Mouse (Mus musculus) frontal cortex, adult (tissue): ENCODE results near the gene Rngtt.

Experiments
- ATAC-seq: cut with Nextera tagmentation; 2 replicates; pipeline ENCODE4 v1.9.2; 2017; ENCODE audit warnings: mild to moderate bottlenecking, moderate library complexity, mixed read lengths; ENCODE audit not compliant: low TSS enrichment

The Rngtt gene

DNA sequence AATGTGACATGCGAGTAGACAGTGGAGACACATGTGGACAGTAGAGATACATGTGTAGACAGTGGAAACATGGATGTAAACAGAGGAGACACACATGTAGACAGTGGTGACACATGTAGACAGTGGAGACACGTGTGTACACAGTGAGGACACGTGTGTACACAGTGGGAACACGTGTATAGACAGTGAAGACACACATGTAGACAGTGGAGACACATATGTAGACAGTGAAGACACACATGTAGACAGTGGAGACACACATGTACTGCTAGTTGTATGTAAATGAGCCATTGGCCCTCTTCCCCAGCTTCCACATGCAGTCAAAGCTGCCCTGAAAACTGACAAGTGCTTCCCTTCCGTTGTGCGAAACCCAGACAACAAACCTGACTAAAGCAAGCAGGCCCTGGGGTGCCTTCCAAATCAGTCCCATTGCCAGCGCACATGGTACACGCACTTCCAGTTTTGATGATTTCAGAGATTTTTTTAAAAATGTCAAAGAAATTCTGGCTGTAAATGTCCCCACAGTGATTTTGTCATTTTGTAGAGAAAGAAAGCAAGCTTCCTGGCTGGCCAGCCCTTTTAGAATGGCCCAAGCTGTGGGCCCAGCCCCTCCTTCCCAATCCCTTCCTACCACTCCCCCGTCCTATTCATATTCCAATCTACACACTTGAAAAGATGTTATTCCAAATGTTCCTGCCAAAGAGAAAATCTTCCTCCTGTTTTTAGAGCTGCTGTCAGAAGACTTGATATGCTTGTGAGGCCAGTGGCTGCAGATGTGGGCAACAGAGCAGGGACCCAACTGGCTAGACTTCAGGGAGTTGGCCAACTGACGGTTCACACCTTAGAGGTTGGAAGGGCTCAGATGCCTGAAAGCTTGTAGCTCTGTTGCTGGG, 204.2 kb downstream of the Rngtt start:
- ATAC-seq: peak; percentile 80

DNA sequence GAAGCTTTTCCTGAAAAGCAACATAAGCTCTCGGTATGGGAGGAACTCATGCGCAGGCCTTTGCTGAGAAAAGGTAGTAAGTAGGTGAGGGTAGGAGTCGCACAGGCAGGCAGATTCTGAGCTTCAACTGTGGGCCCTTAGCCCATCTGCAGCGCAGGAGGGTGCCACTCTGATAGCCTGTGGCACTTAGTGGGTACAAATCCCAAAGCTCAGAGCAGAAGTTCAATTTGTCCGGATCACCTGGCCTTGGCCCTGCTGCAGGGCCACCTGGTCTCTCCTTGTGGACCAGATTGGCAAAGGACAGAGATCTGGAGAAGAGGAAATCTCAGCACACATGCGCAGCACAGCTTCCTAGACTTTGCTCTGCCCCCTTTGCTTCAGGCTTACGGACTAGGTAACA, 210.1 kb downstream of the Rngtt start:
- ATAC-seq: 0 out of 2 replicates have a peak, but pooled peaks have one; percentile 4

DNA sequence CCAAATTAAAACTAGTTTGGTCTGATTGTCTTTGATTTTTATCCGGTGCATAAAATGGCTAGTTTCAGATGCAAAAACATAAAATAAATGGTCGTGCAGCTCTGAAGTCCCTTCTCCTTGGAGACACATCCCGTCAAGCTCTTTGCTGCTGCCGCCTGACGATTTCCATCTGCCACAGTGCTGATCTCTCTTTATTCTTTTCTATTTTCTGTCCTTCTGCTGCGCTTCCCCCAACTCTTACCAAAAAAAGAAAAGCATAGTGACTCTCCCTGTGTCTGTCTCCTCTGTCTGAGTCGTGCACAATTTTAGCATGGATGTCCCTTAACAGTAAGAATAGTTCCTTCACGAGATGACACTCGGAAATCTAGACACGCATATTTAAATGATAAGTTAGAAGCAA, 210.8 kb downstream of the Rngtt start:
- peak; percentile 86 for ATAC-seq

DNA sequence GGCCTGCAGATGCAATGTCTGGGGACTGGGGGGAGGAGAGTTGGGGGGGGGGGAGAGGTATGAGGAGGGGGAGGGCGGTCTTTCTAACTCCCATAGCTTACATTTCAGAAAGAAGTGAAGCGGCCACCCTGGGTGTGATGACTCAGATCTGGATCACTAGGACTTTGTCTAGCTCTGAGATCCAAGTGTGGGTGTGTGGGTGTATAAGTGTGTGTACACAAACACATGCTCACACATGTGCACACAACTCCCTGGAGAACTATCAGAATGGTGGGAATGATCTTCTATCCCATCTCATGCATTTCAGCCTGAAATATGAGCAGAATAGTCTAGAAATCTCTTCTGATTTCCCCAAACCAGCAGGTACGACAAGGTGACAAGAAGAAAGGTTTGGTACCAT, 213.7 kb downstream of the Rngtt start:
- no peak for ATAC-seq

DNA sequence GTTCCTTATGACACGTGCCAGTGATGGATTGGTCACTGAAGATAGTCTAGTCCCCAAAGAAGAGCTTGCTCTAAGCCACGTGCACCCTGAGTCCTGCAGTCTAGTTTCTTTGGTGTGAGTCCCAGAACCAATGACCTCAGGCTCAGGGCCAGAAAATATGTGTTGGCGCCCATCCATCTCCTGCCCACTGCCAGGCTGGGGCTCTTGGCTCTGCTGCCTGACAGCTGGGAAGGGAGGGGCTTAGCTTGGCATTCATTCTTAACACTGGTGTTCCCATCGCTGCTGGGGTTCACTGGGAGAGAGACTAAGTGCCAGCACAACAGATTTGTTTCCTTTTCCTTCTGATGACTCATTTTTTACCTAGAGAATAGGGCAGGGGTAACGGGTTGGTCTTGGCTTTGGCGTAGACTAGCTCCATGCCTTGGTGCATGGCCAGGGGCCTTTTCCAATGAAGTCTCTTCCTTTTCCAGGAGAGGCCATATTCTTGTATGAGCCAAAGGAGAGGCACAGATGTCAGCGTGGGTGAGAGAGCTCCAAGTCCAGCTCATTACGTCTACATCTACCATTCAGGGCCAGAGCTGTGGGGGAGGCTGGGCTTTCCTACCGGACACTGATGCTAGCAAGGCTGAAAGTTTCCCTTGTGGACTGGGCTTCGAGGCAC, 214.5 kb downstream of the Rngtt start:
- no peak for ATAC-seq

DNA sequence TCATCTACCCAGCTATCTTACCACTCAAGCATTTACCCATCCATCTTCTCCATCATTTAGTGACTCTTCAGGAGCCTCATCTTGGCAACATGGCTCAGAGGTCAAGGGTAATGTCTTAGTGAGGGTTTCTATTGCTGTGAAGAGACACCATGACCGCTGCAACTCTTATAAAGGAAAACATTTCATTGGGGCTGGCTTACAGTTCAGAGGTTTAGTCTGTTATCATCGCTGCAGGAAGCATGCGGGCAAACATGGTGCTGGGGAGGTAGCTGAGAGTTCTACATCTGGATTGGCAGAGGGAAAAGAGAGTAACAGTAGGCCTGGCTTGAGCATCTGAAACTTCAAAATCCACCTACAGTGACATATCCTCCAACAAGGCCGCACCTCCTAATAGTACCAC, 215.2 kb downstream of the Rngtt start:
- ATAC-seq: no peak

DNA sequence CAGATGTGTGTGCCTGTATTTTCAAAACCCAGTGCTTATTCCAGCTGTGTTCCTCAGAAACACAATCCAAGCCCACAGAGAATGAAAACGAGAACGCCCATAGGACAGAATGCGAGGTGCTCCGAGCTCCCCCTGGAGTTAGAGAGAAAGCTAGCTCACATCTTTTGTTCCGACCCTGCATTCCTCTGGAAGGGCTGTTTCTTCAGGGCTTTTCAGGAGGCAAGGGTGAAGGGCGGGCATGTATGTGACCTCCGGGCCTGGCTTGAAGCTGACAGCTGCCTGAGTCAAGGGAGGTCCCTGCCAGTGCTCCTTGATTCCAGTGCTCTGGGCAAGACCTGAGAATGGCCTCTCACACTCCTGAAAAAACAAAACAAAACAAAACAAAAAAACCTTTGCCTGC, 216.0 kb downstream of the Rngtt start:
- no peak for ATAC-seq

- ATAC-seq: peak; percentile 87
These were observed 216.6 kb downstream of the Rngtt start for GRCm38 (mm10) chr4:33526675-33527074.

DNA sequence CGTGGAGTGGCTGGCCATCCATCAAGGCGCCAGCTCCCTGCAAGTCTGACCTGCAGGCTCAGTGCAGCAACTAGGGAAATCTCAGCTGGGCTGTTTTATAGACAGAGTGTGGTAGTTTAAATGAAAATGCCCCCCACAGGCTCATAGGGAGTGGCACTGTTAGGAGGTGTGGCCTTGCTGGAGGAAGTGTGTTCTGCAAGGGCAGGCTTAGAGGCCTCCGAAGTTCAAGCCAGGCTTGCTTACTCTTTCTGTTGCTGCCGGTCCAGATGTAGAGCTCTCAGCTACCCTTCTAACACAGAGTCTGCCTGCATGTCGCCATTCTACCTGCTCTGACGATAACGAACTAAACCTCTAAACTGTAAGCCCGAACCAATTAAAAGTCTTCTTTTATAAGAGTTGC, 222.5 kb downstream of the Rngtt start:
- ATAC-seq: no peak

DNA sequence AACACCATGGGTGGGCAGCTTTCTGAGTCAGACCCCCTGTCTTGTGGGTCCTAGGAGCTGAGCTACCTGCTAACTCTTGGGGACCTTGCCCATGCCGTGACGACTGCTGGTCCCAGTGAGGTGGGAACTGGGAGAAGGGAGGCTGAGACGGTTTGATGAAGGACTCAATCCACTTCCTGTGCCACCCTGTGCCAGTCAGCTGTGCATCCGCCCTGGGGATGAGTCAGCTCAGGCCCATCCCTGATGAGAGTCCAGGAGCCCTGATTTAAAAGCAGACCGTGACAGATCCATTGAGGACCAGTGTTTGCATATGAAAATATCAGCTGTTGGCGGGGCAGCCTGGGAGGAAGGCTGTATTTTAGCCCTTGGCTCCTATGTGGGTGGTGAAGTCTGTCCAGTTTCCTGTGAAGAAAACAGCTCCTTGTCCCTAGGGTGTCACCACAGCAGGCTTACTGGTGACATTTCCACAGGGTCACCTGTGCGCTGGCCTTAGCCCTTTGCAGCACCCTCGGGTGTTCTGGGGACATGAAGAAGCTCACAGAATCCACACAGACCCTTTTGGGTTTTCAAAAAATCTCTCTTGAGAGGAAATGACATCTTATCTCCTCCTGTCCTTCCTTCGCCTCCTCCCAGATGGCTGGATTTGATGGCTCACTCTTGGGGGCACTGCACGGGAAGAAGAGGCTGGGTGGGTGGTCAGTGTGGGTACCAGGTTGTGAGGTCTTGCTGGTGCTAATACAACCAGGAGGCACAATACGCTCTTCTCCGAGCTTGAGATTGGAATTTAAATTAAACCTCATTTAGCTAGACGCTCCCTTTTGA, 234.9 kb downstream of the Rngtt start:
- ATAC-seq: no peak

DNA sequence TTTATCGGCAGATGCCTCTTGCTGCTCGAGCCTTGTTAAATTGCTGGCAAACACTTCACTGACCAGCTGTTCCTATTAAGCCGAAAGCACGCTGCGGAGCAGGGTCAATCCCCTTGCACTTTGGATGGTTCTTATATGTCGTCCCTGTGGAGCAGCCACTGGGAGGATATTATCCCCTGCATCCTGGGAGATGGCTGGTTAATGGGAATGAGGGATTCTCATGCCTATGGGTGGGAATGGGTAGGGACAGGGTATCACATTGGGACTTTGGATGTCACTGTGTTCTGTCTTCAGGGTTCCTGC, 235.4 kb downstream of the Rngtt start:
- no peak for ATAC-seq

DNA sequence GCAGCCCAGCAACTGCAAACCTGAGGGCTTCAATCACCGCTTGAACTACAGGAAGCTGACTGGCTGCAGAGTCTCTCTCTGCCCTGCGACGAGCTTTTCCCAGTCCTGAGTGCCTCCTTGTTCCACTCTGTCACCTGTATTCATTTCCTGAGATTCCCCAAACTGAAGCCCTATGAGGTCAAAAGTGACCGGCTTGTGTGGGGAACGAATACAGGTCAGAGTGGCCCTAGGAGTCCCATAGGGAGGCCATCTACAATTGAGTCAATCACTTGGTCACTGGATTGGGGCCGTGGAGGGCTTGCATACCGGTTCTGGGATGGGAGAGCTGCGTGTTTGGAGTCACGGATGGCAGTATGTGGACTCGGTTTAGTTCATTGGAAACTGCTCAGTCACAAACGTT, 236.2 kb downstream of the Rngtt start:
- ATAC-seq: no peak

DNA sequence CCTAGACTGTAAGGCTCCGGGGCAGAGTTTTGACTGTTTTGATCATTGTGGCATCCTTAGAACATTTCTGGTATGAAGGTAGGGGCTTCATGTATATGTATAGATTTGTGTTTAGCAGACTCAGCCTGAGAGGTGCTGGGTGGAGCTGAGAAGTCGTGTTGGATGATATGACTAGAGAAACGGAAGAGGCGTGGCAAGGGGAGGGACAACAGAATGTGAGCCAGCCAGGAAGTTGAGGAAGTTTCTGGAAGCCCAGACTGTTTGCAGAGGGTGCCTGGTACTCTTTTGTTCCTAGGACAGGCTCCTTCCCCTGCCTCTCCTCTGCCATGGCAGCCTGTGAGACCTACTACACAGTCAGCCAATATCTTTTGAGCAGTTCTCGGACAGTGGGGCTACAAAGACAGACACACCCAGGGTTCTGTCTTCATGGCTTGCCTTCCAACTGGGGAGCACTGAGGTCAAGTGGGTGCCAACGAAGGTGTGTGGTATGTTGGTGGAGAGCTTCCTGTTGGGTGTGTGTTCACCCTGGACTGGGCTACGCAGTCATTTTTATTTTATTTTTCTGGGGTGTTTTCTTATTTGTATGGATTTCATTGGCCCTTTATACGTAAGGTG, 237.3 kb downstream of the Rngtt start:
- no peak for ATAC-seq

- no peak for ATAC-seq
These were observed 239.5 kb downstream of the Rngtt start for GRCm38 (mm10) chr4:33549606-33550005.
